Mouse (Mus musculus): ENCODE measurements around the gene Olfr544. TPM values are rescaled to one million over a fixed set of nuclear protein-coding genes. Genes with fewer than 3 reads are reported as not detected.

The Olfr544 gene
- total RNA-seq, 4 experiments from 2014 or later: not detected

DNA sequence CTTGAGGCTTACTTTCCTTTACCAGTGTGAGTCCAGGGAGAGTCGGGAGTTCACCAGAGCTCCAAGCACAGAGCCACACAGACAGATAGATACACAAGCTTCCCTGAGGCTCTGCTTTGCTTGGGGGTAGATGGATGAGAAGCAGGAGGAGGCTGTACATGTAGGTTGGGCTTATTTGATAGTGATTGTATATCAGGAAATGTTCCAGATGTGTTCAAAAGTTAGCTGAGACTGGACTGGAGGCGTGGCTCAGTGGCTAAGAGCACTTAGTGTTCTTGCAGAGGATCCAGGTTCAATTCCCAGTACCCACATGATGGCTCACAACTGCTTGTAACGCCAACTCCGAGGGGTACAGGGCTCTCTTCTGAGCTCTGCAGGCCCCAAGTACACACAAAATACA, 9.7 kb downstream of the Olfr544 start:
- no peak for DNase-seq (ENCODE audit: low spot score in 2 of 2)

DNA sequence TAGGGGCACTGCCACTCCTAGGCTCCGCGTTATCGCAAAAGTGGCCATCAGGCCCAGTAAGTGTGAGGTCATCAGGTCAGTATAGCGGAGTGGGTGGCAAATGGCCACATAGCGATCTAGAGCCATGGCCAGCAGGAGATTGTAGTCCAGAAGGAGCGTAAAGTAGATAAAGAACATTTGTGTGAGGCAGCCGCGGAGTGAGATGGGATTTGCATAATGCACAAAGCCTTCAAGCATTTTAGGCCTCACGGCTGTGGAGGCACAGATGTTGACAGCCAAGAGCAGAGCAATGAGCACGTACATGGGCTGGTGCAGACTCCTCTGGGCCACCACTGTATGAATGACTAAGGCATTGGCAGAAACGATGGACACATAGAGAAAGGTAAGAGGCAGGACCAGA, 10.7 kb downstream of the Olfr544 start:
- DNase-seq (ENCODE audit: low spot score in 2 of 2): no peak

DNA sequence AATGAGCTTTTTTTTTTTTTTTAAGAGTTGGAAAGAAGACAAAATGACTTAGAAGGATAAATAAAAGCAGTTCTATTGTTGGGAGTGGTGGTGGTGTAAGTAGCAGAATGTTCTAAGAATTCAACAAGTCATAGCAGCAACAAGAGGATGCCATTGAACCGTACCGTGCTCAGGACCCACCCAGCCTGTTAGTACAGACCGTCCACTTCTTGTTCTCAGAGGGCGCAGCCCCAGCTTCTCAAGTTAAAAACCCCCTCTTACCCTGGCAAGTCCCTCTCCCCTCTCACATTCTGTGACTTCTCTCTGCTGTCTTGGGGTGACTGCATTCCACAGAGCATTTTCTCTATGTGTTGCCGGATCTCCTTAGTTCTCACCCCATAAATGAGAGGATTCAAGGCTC, 11.5 kb downstream of the Olfr544 start:
- DNase-seq (ENCODE audit: low spot score in 2 of 2): no peak

DNA sequence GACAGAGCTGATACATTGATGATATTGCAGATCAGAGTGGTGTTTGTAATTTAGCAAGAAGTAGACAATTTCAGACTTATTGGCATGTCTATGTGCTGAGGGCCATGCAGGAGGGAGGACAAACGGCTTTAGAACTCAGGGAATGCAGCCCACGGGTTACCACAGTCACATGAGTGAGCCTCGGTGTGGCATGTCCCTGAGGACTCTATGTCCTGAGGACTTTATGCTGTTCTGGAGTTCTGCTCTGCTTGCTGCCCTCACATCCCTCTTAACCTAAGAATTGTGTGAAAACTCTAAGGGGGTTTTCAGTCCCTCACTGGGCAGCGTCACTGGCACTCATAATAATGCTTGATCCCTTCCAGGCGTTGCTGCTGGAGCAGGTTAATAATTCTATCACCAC, 15.4 kb downstream of the Olfr544 start:
- DNase-seq (ENCODE audit: low spot score in 2 of 2): no peak

DNA sequence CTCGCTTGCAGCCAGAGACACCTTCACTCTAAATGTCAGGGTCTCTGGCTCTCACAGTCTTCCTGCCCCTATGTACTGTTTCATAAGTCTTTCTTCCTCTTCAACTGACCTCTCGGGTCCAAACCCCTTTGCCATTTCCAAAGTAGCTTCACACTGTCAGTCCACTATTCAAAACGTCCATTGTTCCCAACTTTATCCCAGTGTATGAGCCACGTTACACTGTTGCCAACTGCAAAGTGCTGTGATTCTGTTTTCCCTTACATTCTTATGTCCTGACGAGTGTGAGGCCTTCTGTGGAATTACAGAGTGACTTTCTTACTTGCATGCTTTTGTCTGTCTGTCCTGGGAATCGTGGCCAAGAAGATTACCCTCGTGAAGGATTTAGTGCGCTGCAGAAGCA, 20.5 kb downstream of the Olfr544 start:
- no peak for DNase-seq (ENCODE audit: low spot score in 2 of 2)

DNA sequence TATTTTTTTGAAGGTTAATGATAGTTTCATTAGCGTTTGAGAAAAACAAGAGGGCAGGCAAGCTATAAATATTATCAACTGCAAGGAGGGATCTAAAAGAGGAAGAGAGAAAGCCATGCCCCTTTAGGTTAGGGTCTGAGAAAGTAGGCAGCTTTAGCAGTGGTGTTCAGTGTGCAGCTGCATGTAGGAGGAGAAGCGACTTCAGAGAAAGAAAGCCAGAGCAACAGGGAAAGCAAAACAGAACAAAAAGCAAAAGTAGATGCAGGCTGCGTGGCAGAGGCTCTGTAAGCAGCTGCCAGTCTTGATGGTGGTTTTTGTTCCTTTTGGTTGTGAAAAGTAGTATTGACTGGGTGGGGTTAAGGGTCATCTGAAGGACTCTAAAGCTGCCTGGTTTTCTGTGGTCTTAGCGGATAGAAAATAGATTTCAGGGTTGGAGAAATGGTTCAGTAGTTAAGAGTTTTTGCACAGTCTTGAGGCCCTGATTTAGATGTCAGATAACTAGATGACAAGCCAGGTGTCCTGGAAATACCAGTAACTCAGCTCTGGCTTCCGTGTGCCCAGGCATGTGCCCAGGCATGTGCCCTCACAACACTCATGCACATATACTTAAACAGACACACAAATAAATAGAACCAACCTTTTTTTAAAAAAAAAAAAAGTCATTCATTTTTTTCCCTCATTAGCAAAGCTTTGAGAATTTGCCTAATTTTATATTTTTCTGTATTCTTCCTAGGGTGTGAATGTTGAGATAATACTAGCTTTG, 29.3 kb downstream of the Olfr544 start:
- no peak for DNase-seq (ENCODE audit: low spot score in 2 of 2)

DNA sequence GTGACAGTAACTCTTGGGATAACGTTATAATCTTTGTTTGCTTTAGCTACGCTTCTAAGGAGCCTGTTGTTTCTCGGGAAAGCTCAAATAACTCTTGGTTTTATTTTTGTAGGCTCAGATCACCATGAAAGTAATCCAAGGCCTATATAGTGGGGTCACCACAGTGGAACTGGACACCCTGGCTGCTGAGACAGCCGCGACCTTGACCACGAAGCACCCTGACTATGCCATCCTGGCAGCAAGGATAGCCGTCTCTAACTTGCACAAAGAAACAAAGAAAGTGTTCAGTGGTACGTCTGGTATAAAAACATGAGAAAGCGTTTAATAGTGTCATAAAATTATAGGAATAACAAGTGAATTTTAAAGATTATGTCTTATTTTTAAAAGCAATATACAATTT, 41.7 kb downstream of the Olfr544 start:
- DNase-seq (ENCODE audit: low spot score in 2 of 2): no peak

DNA sequence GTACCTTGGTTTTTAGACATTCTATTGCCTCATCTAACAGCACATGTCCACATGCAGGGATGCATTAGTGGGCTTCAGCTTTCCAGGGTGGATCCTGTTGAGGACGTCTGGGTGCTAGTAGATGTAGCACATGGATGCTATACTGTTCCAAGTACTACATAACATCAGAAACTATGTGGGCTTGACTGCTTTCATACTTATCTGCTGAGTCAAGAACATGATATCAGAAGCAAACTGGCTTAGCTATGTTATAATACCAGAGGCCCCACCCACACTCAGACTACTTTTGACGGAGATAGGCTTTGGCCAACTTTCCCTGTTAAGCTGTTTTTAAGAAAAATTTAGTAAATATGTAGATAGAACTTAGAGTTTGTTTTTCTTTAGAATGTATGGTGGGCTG, 43.8 kb downstream of the Olfr544 start:
- no peak for DNase-seq (ENCODE audit: low spot score in 2 of 2)

DNA sequence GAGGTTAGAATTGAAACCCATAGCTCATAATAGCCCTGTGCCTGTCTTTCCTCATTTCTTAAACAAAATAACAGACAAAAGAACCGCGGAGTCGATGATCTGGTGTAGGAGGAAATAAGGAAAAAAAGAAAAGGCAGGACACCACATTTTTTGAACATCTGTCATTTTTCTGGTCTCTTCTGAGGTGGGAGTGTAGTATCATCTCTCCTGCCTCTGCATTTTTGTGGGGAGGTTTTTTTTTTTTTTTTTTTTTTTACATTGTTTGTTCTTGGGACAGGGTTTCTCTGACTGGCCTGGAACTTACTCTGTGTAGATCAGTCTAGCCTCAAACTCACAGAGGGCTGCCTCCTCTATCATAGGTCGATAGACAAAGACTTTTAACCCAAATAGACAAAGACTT, 45.7 kb downstream of the Olfr544 start:
- DNase-seq (ENCODE audit: low spot score in 2 of 2): no peak

DNA sequence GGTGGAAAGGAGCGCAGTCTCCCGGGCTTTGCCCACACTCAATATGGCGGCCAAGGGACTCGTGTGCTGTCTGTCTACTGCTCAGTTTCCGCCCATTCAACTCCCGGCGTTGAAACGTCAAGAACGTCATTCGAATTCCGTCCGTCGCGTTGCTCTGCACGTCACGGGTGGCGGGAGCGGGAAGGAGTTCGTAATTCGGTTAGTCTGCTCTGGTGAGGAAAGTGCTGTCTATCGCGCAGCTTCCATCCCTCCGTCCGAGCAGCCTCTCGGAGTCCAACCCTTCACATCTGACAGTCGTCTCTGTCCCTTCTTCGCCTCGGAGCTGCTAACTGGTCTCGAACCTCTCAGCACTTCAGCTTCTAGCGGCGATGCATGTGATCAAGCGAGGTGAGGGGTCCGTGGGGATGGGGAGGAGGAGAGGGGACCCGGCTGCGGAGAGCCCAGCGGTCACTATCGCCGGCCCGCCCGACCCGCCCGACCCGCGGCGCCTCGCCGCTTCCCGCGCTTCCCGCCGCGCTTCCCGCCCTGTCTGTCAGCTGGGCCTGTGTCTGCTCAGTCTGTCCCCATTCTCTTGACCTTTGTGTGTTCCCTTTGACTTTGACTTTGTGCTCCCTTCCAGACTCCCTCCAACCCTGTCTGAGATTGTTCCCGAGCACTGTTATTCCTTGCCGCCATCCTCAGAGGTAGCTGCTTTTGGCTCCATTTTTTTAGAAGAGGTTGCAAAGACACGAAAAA, 46.3 kb downstream of the Olfr544 start, which contains the start of gene Rrm1:
Rrm1 (plus strand) TSS at position 39 of the 735 bp plus-strand sequence.
- peak; percentile 96 to 97 for DNase-seq (ENCODE audit: low spot score in 2 of 2)

DNA sequence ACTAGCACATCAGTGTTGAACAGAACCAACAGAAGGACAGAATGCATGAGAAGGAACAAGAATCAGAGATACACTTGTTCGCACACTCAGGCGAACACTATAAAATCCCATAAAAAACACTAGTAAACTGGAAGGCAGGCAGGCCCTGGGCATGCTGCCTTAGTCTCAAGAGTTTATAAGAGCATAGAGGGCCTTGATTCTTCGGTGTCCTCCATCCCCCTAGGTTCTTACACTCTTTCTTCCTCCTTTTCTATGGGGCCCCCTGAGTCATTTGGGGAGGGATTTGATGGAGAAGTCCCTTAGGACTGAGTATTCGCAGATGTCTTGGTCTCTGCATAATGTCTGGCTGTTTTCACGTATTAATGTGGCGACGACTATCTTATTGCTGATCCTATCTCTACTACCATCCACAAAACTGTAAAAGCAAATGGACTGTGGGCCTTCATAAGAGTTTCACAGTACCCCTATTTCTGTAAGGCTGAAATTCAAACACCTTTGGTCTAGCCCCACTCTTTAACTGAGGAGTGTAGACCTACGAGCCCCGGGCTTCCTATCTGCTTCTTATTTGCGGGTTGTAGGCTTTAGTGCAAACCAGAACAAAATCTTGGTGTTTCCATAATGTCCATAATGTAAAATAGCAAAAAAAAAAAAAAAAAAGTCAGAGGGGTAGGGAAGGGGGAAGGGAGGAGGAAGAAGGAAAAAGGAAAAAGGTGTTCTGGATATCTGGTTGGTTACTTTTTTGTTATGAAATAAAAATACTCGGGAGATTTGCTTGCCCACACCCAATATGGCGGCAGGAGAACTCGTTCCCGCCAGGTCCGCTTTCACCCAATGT, 47.1 kb downstream of the Olfr544 start:
- no peak for DNase-seq (ENCODE audit: low spot score in 2 of 2)

DNA sequence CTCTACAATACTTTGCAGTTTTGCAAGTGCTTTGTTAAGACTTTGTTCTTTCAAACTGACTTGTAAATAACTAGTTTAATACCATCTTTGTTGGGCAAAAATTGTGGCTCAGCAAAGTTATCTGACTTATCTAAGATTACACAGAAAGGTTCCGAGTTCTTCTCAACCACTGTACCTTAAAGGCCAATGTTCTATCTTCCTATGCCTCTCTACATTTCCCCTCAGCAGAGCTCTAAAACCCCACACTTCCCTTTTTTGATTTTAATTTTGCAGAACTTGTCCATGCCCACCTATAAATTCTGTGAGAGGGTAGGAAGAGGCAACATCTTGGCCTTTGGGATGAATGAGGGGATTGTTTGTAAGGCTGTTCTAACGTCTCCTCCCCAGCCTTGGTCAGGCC, 53.8 kb downstream of the Olfr544 start:
- DNase-seq (ENCODE audit: low spot score in 2 of 2): no peak

Other genes with a start within 250 kb of the Olfr544 start
- 10 to 100 TPM; 23.5 to 41.9 (median 32.6) TPM for gene Rhog, start 232.3 kb downstream of the Olfr544 start, total RNA-seq (2022)
- gene Stim1, start 220.5 kb downstream of the Olfr544 start, total RNA-seq (2022): 10 to 100 TPM; 68.2 to 77.4 (median 69.8) TPM
- 10 to 100 TPM; 10.7 to 12.0 (median 11.5) TPM for gene Rrm1, start 46.6 kb downstream of the Olfr544 start, total RNA-seq (2022)
- gene Olfr543, start 6.6 kb downstream of the Olfr544 start, total RNA-seq (2022): not detected
- gene Olfr545, start 11.3 kb upstream of the Olfr544 start, total RNA-seq (2022): not detected
- gene Olfr547, start 46.4 kb upstream of the Olfr544 start, total RNA-seq (2022): not detected
- gene Olfr548-ps1, start 52.6 kb upstream of the Olfr544 start, total RNA-seq (2022): not detected
- gene Olfr549, start 61.6 kb upstream of the Olfr544 start, total RNA-seq (2022): not detected
- gene Trim21, start 77.2 kb upstream of the Olfr544 start, total RNA-seq (2022): 1 to 10 TPM; 3.5 to 5.9 (median 4.8) TPM
- 1 to 10 TPM; 1.3 to 3.4 (median 2.2) TPM for gene Olfr550, start 83.1 kb upstream of the Olfr544 start, total RNA-seq (2022)
- not detected for gene Olfr551, start 103.6 kb upstream of the Olfr544 start, total RNA-seq (2022)
- gene Olfr552, start 109.5 kb upstream of the Olfr544 start, total RNA-seq (2022): under 1 TPM; 0.14 to 0.33 (median 0.18) TPM
- gene Olfr553, start 129.9 kb upstream of the Olfr544 start, total RNA-seq (2022): not detected
- gene Olfr554, start 150.1 kb upstream of the Olfr544 start, total RNA-seq (2022): under 1 TPM in 1 of 4 experiments, not detected in 3; 0.24 TPM
- not detected for gene Olfr555, start 170.5 kb upstream of the Olfr544 start, total RNA-seq (2022)
- gene Olfr556, start 176.6 kb upstream of the Olfr544 start, total RNA-seq (2022): under 1 TPM in 1 of 4 experiments, not detected in 3; 0.19 TPM
- gene Trim68, start 199.0 kb upstream of the Olfr544 start, total RNA-seq (2022): 1 to 10 TPM; 6.8 to 8.6 (median 8.0) TPM
- gene Olfr557, start 207.6 kb upstream of the Olfr544 start, total RNA-seq (2022): under 1 TPM; 0.12 to 0.85 (median 0.17) TPM
- under 1 TPM; 0.31 to 0.49 (median 0.39) TPM for gene Olfr558, start 213.9 kb upstream of the Olfr544 start, total RNA-seq (2022)
- not detected for gene Olfr33, start 230.8 kb upstream of the Olfr544 start, total RNA-seq (2022)
- gene Olfr559, start 239.2 kb upstream of the Olfr544 start, total RNA-seq (2022): not detected